Mouse (Mus musculus): ENCODE results near the gene Gm49353. TPM values are rescaled to one million over a fixed set of nuclear protein-coding genes. Genes with fewer than 3 reads are reported as not detected.

The Gm49353 gene
- 7.8 and 9.4 TPM in 2 replicates for polyA plus RNA-seq (2015; fragmentation: Nextera tagmentation; extraction: Ambion mirVana)

GRCm38 (mm10) chr10:29198642-29199041, at the start of gene Gm49353:
TSS of gene Gm49353 (plus strand) at chr10:29198954.
- WGBS: 94% methylated on average over 7 of the region's 7 CpGs

DNA sequence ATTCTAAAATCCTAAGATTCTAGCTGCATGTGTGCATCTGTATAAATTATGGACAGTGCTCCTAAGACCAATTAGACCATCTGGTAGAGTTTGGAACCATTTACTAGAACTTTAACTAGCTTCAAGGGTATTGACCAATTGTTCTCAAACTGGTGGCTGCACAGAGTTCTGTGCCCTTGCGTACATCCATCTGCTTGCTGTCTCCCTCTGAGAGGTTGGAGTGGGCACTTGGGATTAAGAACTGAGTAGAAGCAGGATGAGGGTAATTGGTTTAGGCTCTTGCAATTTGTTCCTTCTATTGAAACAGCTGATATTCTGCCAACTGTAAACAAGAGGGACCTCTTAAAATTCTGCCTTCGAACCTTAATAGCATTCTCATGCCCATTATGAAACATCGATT, 43.5 kb upstream of the Gm49353 start:
- no peak for ATAC-seq
- no peak overlapping the region for H3K9ac ChIP-seq (ENCODE audit: low read depth, low read length)
- no peak overlapping the region for H3K27ac ChIP-seq (ENCODE audit: low read depth, low read length)
- no peaks in the 10 kb centered on the region for H3K9me3 ChIP-seq (ENCODE audit: control insufficient read depth, low read length)
- peaks cover 26% of the 10 kb centered on the region for H3K36me3 ChIP-seq (ENCODE audit: control insufficient read depth, insufficient read depth, low read length)
- no peak overlapping the region for H3K4me2 ChIP-seq (ENCODE audit: low read length)
- WGBS: 60% methylated on average over 3 of the region's 3 CpGs
- no peak overlapping the region for H3K4me3 ChIP-seq (ENCODE audit: low read length)
- H3K27me3 ChIP-seq (replicated peaks; ENCODE audit: control insufficient read depth, insufficient read depth, low read length): no peaks in the 10 kb centered on the region
- H3K4me1 ChIP-seq (ENCODE audit: control insufficient read depth, insufficient read depth, low read depth, low read length): no peaks in the 10 kb centered on the region; the same call in 1 of the 2 replicates

More at GRCm38 (mm10) chr10:29198642-29199041, at the start of gene Gm49353:
- no peak within 1 kb of the TSS for H3K4me2 ChIP-seq (ENCODE audit: low read length)
- H3K9ac ChIP-seq (ENCODE audit: low read depth, low read length): no peak within 1 kb of the TSS
- no peak within 1 kb of the TSS for H3K4me3 ChIP-seq (ENCODE audit: low read length)
- no peaks in the 10 kb centered on the region for H3K4me1 ChIP-seq (ENCODE audit: control insufficient read depth, insufficient read depth, low read depth, low read length)
- H3K36me3 ChIP-seq (ENCODE audit: control insufficient read depth, insufficient read depth, low read length): peaks cover 37% of the 10 kb centered on the region
- ATAC-seq: no peak
- H3K27ac ChIP-seq (ENCODE audit: low read depth, low read length): no peak within 1 kb of the TSS
- H3K9me3 ChIP-seq (ENCODE audit: control insufficient read depth, low read length): peaks cover 5% of the 10 kb centered on the region; the same call in 1 of the 2 replicates
- H3K27me3 ChIP-seq (replicated peaks; ENCODE audit: control insufficient read depth, insufficient read depth, low read length): no peaks in the 10 kb centered on the region

DNA sequence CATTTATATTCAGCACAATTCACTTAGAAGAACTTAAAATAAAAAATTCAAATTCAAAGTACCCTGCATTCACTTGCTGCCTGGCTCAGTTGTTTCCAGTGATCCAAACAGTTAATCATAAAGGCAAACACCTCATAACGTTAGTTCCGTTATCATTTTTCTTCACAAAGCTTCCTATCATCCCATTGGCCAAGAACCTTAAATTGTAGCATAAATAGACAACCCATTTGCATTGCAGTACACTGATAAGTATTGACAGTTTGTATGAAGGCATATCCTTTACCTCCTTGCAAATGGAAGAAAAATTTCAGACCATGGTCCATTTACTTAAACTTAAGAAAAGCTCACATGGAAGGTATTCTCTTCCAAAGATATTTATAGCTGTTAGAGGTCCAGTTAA, 37.1 kb upstream of the Gm49353 start:
- Histone ChIP-seq H3K4me2 (ENCODE audit: low read length) (no peak overlapping the region), H3K9ac (ENCODE audit: low read depth, low read length) (no peak overlapping the region), H3K4me1 (ENCODE audit: control insufficient read depth, insufficient read depth, low read depth, low read length) (no peaks in the 10 kb centered on the region), H3K4me3 (ENCODE audit: low read length) (no peak overlapping the region), H3K27ac (ENCODE audit: low read depth, low read length) (no peak overlapping the region), H3K36me3 (ENCODE audit: control insufficient read depth, insufficient read depth, low read length) (peaks cover 19% of the 10 kb centered on the region), H3K27me3 (replicated peaks; ENCODE audit: control insufficient read depth, insufficient read depth, low read length) (no peaks in the 10 kb centered on the region), H3K9me3 (ENCODE audit: control insufficient read depth, low read length) (no peaks in the 10 kb centered on the region)
- no peak for ATAC-seq
- 80% methylated on average over 2 of the region's 2 CpGs for WGBS

GRCm38 (mm10) chr10:29173778-29174177, 25.0 kb upstream of the Gm49353 start:
- no peaks in the 10 kb centered on the region for H3K27me3 ChIP-seq (replicated peaks; ENCODE audit: control insufficient read depth, insufficient read depth, low read length)
- H3K9me3 ChIP-seq (ENCODE audit: control insufficient read depth, low read length): no peaks in the 10 kb centered on the region
- WGBS: 82% methylated on average over 2 of the region's 2 CpGs
- no peak overlapping the region for H3K4me2 ChIP-seq (ENCODE audit: low read length)
- no peak overlapping the region for H3K9ac ChIP-seq (ENCODE audit: low read depth, low read length)
- peaks cover 9% of the 10 kb centered on the region for H3K36me3 ChIP-seq (ENCODE audit: control insufficient read depth, insufficient read depth, low read length)
- no peaks in the 10 kb centered on the region for H3K4me1 ChIP-seq (ENCODE audit: control insufficient read depth, insufficient read depth, low read depth, low read length)
- H3K4me3 ChIP-seq (ENCODE audit: low read length): no peak overlapping the region
- H3K27ac ChIP-seq (ENCODE audit: low read depth, low read length): no peak overlapping the region
- peak; percentile 59 for ATAC-seq

GRCm38 (mm10) chr10:29175656-29176055, 23.1 kb upstream of the Gm49353 start:
- Histone ChIP-seq H3K4me3 (ENCODE audit: low read length) (no peak overlapping the region), H3K4me1 (ENCODE audit: control insufficient read depth, insufficient read depth, low read depth, low read length) (no peaks in the 10 kb centered on the region), H3K27ac (ENCODE audit: low read depth, low read length) (no peak overlapping the region), H3K27me3 (replicated peaks; ENCODE audit: control insufficient read depth, insufficient read depth, low read length) (no peaks in the 10 kb centered on the region), H3K36me3 (ENCODE audit: control insufficient read depth, insufficient read depth, low read length) (peaks cover 11% of the 10 kb centered on the region), H3K9ac (ENCODE audit: low read depth, low read length) (no peak overlapping the region), H3K4me2 (ENCODE audit: low read length) (no peak overlapping the region), H3K9me3 (ENCODE audit: control insufficient read depth, low read length) (no peaks in the 10 kb centered on the region)
- WGBS: 77% methylated on average over 3 of the region's 3 CpGs
- no peak for ATAC-seq

- H3K36me3 ChIP-seq (ENCODE audit: control insufficient read depth, insufficient read depth, low read length): peaks cover 13% of the 10 kb centered on the region
- H3K4me1 ChIP-seq (ENCODE audit: control insufficient read depth, insufficient read depth, low read depth, low read length): no peaks in the 10 kb centered on the region
- no peak overlapping the region for H3K9ac ChIP-seq (ENCODE audit: low read depth, low read length)
- no peaks in the 10 kb centered on the region for H3K27me3 ChIP-seq (replicated peaks; ENCODE audit: control insufficient read depth, insufficient read depth, low read length)
- H3K9me3 ChIP-seq (ENCODE audit: control insufficient read depth, low read length): no peaks in the 10 kb centered on the region
- 71% methylated on average over 4 of the region's 4 CpGs for WGBS
- H3K27ac ChIP-seq (ENCODE audit: low read depth, low read length): no peak overlapping the region
- no peak for ATAC-seq
- no peak overlapping the region for H3K4me3 ChIP-seq (ENCODE audit: low read length)
- H3K4me2 ChIP-seq (ENCODE audit: low read length): no peak overlapping the region
Measured at GRCm38 (mm10) chr10:29176881-29177280, 21.9 kb upstream of the Gm49353 start.

GRCm38 (mm10) chr10:29178003-29178402, 20.8 kb upstream of the Gm49353 start:
- WGBS: 50% methylated on average over 2 of the region's 2 CpGs
- ATAC-seq: no peak
- H3K4me3 ChIP-seq (ENCODE audit: low read length): no peak overlapping the region
- H3K27ac ChIP-seq (ENCODE audit: low read depth, low read length): no peak overlapping the region
- H3K9ac ChIP-seq (ENCODE audit: low read depth, low read length): no peak overlapping the region
- no peaks in the 10 kb centered on the region for H3K27me3 ChIP-seq (replicated peaks; ENCODE audit: control insufficient read depth, insufficient read depth, low read length)
- no peak overlapping the region for H3K4me2 ChIP-seq (ENCODE audit: low read length)
- H3K36me3 ChIP-seq (ENCODE audit: control insufficient read depth, insufficient read depth, low read length): peaks cover 16% of the 10 kb centered on the region
- no peaks in the 10 kb centered on the region for H3K4me1 ChIP-seq (ENCODE audit: control insufficient read depth, insufficient read depth, low read depth, low read length)
- H3K9me3 ChIP-seq (ENCODE audit: control insufficient read depth, low read length): no peaks in the 10 kb centered on the region

DNA sequence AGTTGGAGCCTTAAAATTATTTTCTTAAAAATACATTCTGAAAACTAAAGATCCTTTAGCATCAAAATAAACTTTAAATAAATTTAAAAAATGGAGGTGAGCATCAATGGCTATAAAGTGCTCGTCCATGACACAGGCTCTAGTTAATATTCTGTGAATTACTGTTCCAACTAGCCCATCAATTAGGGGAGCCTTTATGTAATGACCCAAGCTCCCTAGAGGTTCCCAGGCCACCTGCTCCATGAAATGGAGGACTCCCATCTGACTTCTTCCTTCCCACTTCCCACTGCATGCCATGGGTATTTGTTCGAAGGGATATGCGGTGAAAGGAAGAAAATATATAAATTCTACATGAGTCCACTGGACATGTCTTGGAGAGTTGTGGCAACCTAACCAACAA, 18.5 kb upstream of the Gm49353 start:
- Histone ChIP-seq H3K27ac (ENCODE audit: low read depth, low read length) (no peak overlapping the region), H3K9ac (ENCODE audit: low read depth, low read length) (no peak overlapping the region), H3K9me3 (ENCODE audit: control insufficient read depth, low read length) (no peaks in the 10 kb centered on the region), H3K36me3 (ENCODE audit: control insufficient read depth, insufficient read depth, low read length) (peaks cover 16% of the 10 kb centered on the region), H3K4me3 (ENCODE audit: low read length) (no peak overlapping the region), H3K4me2 (ENCODE audit: low read length) (no peak overlapping the region), H3K27me3 (replicated peaks; ENCODE audit: control insufficient read depth, insufficient read depth, low read length) (no peaks in the 10 kb centered on the region), H3K4me1 (ENCODE audit: control insufficient read depth, insufficient read depth, low read depth, low read length) (no peaks in the 10 kb centered on the region)
- WGBS: 63% methylated on average over 3 of the region's 3 CpGs
- no peak for ATAC-seq

- Histone ChIP-seq H3K4me3 (ENCODE audit: low read length) (no peak overlapping the region), H3K4me1 (ENCODE audit: control insufficient read depth, insufficient read depth, low read depth, low read length) (no peaks in the 10 kb centered on the region), H3K9ac (ENCODE audit: low read depth, low read length) (no peak overlapping the region), H3K36me3 (ENCODE audit: control insufficient read depth, insufficient read depth, low read length) (peaks cover 16% of the 10 kb centered on the region), H3K4me2 (ENCODE audit: low read length) (no peak overlapping the region), H3K27ac (ENCODE audit: low read depth, low read length) (no peak overlapping the region), H3K9me3 (ENCODE audit: control insufficient read depth, low read length) (no peaks in the 10 kb centered on the region), H3K27me3 (replicated peaks; ENCODE audit: control insufficient read depth, insufficient read depth, low read length) (no peaks in the 10 kb centered on the region)
- peak; percentile 17; the same call in 1 of the 2 replicates for ATAC-seq
- 77% methylated on average over 2 of the region's 2 CpGs for WGBS
Measured at GRCm38 (mm10) chr10:29181046-29181445, 17.7 kb upstream of the Gm49353 start.

DNA sequence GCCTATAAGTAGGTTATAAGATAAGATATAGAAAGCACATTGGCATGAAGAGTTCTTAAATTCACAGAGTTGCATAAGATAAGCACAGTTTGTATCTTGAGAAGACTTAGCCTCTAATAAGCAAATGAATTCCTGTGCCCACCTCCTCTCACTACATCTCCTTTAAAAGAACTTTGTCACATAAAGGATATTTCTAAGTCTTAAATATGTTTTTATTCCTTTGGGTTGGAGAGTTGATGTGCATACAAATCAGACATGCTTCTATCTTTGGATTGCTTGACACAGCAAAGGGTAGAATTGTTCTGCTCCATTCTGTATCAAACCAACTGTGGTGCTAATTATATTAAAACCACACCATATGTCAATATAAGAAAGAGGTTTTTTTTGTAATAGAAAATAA, 5.0 kb upstream of the Gm49353 start:
- no peaks in the 10 kb centered on the region for H3K4me1 ChIP-seq (ENCODE audit: control insufficient read depth, insufficient read depth, low read depth, low read length)
- H3K9me3 ChIP-seq (ENCODE audit: control insufficient read depth, low read length): peaks cover 5% of the 10 kb centered on the region; the same call in 1 of the 2 replicates
- H3K27ac ChIP-seq (ENCODE audit: low read depth, low read length): no peak overlapping the region
- H3K36me3 ChIP-seq (ENCODE audit: control insufficient read depth, insufficient read depth, low read length): peaks cover 22% of the 10 kb centered on the region
- no peak overlapping the region for H3K4me2 ChIP-seq (ENCODE audit: low read length)
- no peaks in the 10 kb centered on the region for H3K27me3 ChIP-seq (replicated peaks; ENCODE audit: control insufficient read depth, insufficient read depth, low read length)
- no peak for ATAC-seq
- no peak overlapping the region for H3K9ac ChIP-seq (ENCODE audit: low read depth, low read length)
- H3K4me3 ChIP-seq (ENCODE audit: low read length): no peak overlapping the region
